Mouse (Mus musculus) midbrain, embryonic 14.5 days (tissue): ENCODE measurements around the gene Cdyl. TPM values are rescaled to one million over a fixed set of nuclear protein-coding genes. Genes with fewer than 3 reads are reported as not detected.

Source experiments
- ATAC-seq: fragments of 200-750 bp; cut with Nextera tagmentation; 2 replicates; pipeline ENCODE4 v1.8.0; 2017; ENCODE audit warnings: moderate number of reproducible peaks, moderate library complexity; ENCODE audit not compliant: low FRiP score, low TSS enrichment
- DNase-seq: peaks from one replicate; pipeline ENCODE4 v3.0.0-alpha.2; 2015
- H3K27ac ChIP-seq: fragments of 300-500 bp; sonication (generic); replicated peaks from 2 replicates; pipeline ENCODE4 v1.5.1; 2014; ENCODE audit warnings: mild to moderate bottlenecking, low read depth, low read length, moderate library complexity
- H3K27me3 ChIP-seq: fragments of 300-500 bp; sonication (generic); 2 replicates; pipeline ENCODE4 v1.6.1; 2014; ENCODE audit warnings: low read length, control low read depth, mixed read lengths; ENCODE audit not compliant: control insufficient read depth, insufficient read depth
- H3K36me3 ChIP-seq: fragments of 300-500 bp; sonication (generic); 2 replicates; pipeline ENCODE4 v1.6.1; 2014; ENCODE audit warnings: low read length, control low read depth; ENCODE audit not compliant: control insufficient read depth, insufficient read depth
- H3K4me1 ChIP-seq: fragments of 300-500 bp; sonication (generic); 2 replicates; pipeline ENCODE4 v1.6.1; 2014; ENCODE audit warnings: mild to moderate bottlenecking, antibody characterized with exemption, low read length, control low read depth; ENCODE audit not compliant: control insufficient read depth, insufficient read depth
- H3K4me2 ChIP-seq: fragments of 300-500 bp; sonication (generic); 2 replicates; pipeline ENCODE4 v1.6.1; 2014; ENCODE audit warnings: mild to moderate bottlenecking, low read length, moderate library complexity
- H3K4me3 ChIP-seq: fragments of 300-500 bp; sonication (generic); replicated peaks from 2 replicates; pipeline ENCODE4 v1.5.1; 2014; ENCODE audit warnings: low read depth, low read length
- H3K9ac ChIP-seq: fragments of 300-500 bp; sonication (generic); replicated peaks from 2 replicates; pipeline ENCODE4 v1.6.1; 2014; ENCODE audit warnings: mild to moderate bottlenecking, low read length, moderate library complexity
- H3K9me3 ChIP-seq: fragments of 300-500 bp; sonication (generic); 2 replicates; pipeline ENCODE4 v1.6.1; 2016; ENCODE audit warnings: low read length, control low read depth, mixed read lengths; ENCODE audit not compliant: control insufficient read depth
- WGBS: fragments of 180-500 bp; shearing (Covaris S2); extraction: QIAGEN DNeasy Blood & Tissue Kit; methylation state at CpG from one replicate; pipeline ENCODE4 v1.1.7; 2014; 5-methylcytosine and 5-hydroxymethylcytosine counted together
- polyA plus RNA-seq: library from polyadenylated mRNA; unstranded; fragments of >200 nt; fragmentation: Nextera tagmentation; extraction: Ambion mirVana; gene quantifications from 2 replicates; pipeline ENCODE4 v1.2.1, GENCODE M21; 2014

Gene Cdyl
- polyA plus RNA-seq, 1 experiment from 2014 or later: 6.5 TPM

- no peaks in the 10 kb centered on the region for H3K9me3 ChIP-seq
Observed at GRCm38 (mm10) chr13:35677433-35678051, 17.9 kb downstream of the Cdyl start.

GRCm38 (mm10) chr13:35678691-35679090 is 19.1 kb downstream of the Cdyl start:
- ATAC-seq: no peak
- Histone ChIP-seq H3K27ac (no peak overlapping the region), H3K4me3 (no peak overlapping the region), H3K9ac (no peak overlapping the region), H3K27me3 (no peaks in the 10 kb centered on the region), H3K4me1 (no peaks in the 10 kb centered on the region), H3K36me3 (no peaks in the 10 kb centered on the region), H3K9me3 (no peaks in the 10 kb centered on the region), H3K4me2 (no peak overlapping the region)
- 93% methylated on average over 6 of the region's 6 CpGs for WGBS
- no peak for DNase-seq

More at GRCm38 (mm10) chr13:35677433-35678051, 17.9 kb downstream of the Cdyl start:
- DNase-seq (no peak), ATAC-seq (no peak)
- H3K4me3 ChIP-seq: no peak overlapping the region
- no peaks in the 10 kb centered on the region for H3K36me3 ChIP-seq
- H3K4me1 ChIP-seq: no peaks in the 10 kb centered on the region
- no peak overlapping the region for H3K9ac ChIP-seq
- 81% methylated on average over 7 of the region's 7 CpGs for WGBS
- H3K27ac ChIP-seq: no peak overlapping the region
- no peak overlapping the region for H3K4me2 ChIP-seq
- H3K27me3 ChIP-seq: no peaks in the 10 kb centered on the region

- no peaks in the 10 kb centered on the region for H3K27me3 ChIP-seq
- no peak overlapping the region for H3K27ac ChIP-seq
- no peak for DNase-seq
- no peak for ATAC-seq
- no peak overlapping the region for H3K4me3 ChIP-seq
- H3K9ac ChIP-seq: no peak overlapping the region
- H3K9me3 ChIP-seq: no peaks in the 10 kb centered on the region
- H3K36me3 ChIP-seq: no peaks in the 10 kb centered on the region
- H3K4me2 ChIP-seq: no peak overlapping the region
- H3K4me1 ChIP-seq: no peaks in the 10 kb centered on the region
- WGBS: 80% methylated on average over 3 of the region's 3 CpGs
Observed at GRCm38 (mm10) chr13:35681361-35681760, 21.7 kb downstream of the Cdyl start.

- Histone ChIP-seq H3K36me3 (no peaks in the 10 kb centered on the region), H3K4me2 (no peak overlapping the region), H3K9me3 (no peaks in the 10 kb centered on the region), H3K9ac (no peak overlapping the region), H3K27ac (no peak overlapping the region), H3K4me3 (no peak overlapping the region), H3K27me3 (no peaks in the 10 kb centered on the region), H3K4me1 (no peaks in the 10 kb centered on the region)
- no peak for ATAC-seq
- DNase-seq: no peak
- 84% methylated on average over 8 of the region's 8 CpGs for WGBS
Observed at GRCm38 (mm10) chr13:35686273-35686672, 26.6 kb downstream of the Cdyl start.

- no peak overlapping the region for H3K4me3 ChIP-seq
- 88% methylated on average over 3 of the region's 3 CpGs for WGBS
Observed at GRCm38 (mm10) chr13:35689560-35689959, 29.9 kb downstream of the Cdyl start.

GRCm38 (mm10) chr13:35717658-35718057 is 58.0 kb downstream of the Cdyl start:
- no peak overlapping the region for H3K9ac ChIP-seq
- 87% methylated on average over 4 of the region's 4 CpGs for WGBS
- no peak overlapping the region for H3K4me2 ChIP-seq
- H3K27ac ChIP-seq: no peak overlapping the region
- no peaks in the 10 kb centered on the region for H3K27me3 ChIP-seq
- no peak for DNase-seq
- no peak overlapping the region for H3K4me3 ChIP-seq
- H3K36me3 ChIP-seq: no peaks in the 10 kb centered on the region
- H3K4me1 ChIP-seq: no peaks in the 10 kb centered on the region
- no peak for ATAC-seq
- no peaks in the 10 kb centered on the region for H3K9me3 ChIP-seq

More at GRCm38 (mm10) chr13:35689560-35689959, 29.9 kb downstream of the Cdyl start:
- Histone ChIP-seq H3K27me3 (no peaks in the 10 kb centered on the region), H3K36me3 (no peaks in the 10 kb centered on the region), H3K4me2 (no peak overlapping the region), H3K4me1 (no peaks in the 10 kb centered on the region), H3K27ac (no peak overlapping the region), H3K9ac (no peak overlapping the region), H3K9me3 (no peaks in the 10 kb centered on the region)
- DNase-seq: no peak
- no peak for ATAC-seq

- 78% methylated on average over 6 of the region's 6 CpGs for WGBS
- no peak for DNase-seq
- no peak overlapping the region for H3K4me3 ChIP-seq
Observed at GRCm38 (mm10) chr13:35719581-35719980, 59.9 kb downstream of the Cdyl start.

GRCm38 (mm10) chr13:35723073-35723472 is 63.4 kb downstream of the Cdyl start:
- no peak overlapping the region for H3K9ac ChIP-seq
- no peak overlapping the region for H3K4me3 ChIP-seq
- H3K9me3 ChIP-seq: no peaks in the 10 kb centered on the region
- H3K27ac ChIP-seq: no peak overlapping the region
- WGBS: 68% methylated on average over 1 of the region's 1 CpGs
- no peaks in the 10 kb centered on the region for H3K36me3 ChIP-seq
- no peak overlapping the region for H3K4me2 ChIP-seq
- H3K4me1 ChIP-seq: no peaks in the 10 kb centered on the region
- H3K27me3 ChIP-seq: no peaks in the 10 kb centered on the region
- no peak for DNase-seq
- no peak for ATAC-seq

More at GRCm38 (mm10) chr13:35719581-35719980, 59.9 kb downstream of the Cdyl start:
- Histone ChIP-seq H3K9me3 (no peaks in the 10 kb centered on the region), H3K4me1 (no peaks in the 10 kb centered on the region), H3K9ac (no peak overlapping the region), H3K4me2 (no peak overlapping the region), H3K27me3 (no peaks in the 10 kb centered on the region), H3K36me3 (no peaks in the 10 kb centered on the region), H3K27ac (no peak overlapping the region)
- ATAC-seq: no peak

GRCm38 (mm10) chr13:35726025-35726424 is 66.4 kb downstream of the Cdyl start:
- H3K4me2 ChIP-seq: no peak overlapping the region
- H3K9me3 ChIP-seq: no peaks in the 10 kb centered on the region
- no peak overlapping the region for H3K4me3 ChIP-seq
- H3K27ac ChIP-seq: no peak overlapping the region
- H3K27me3 ChIP-seq: no peaks in the 10 kb centered on the region
- DNase-seq (no peak), ATAC-seq (no peak)
- H3K4me1 ChIP-seq: no peaks in the 10 kb centered on the region
- H3K36me3 ChIP-seq: no peaks in the 10 kb centered on the region
- no peak overlapping the region for H3K9ac ChIP-seq
- WGBS: 97% methylated on average over 3 of the region's 3 CpGs
